Mouse (Mus musculus): ENCODE results near the gene Tcam1. TPM values are rescaled to one million over a fixed set of nuclear protein-coding genes. Genes with fewer than 3 reads are reported as not detected.
"Not testable (repeated sequence)": the region's sequence is repeated elsewhere in the genome, so short reads cannot be mapped to it uniquely, and the experiment has no call there.

Gene Tcam1
- total RNA-seq (2021) = not detected
- long read RNA-seq, experiment 1 = 0 reads
- long read RNA-seq, experiment 2 = 0 reads

DNA sequence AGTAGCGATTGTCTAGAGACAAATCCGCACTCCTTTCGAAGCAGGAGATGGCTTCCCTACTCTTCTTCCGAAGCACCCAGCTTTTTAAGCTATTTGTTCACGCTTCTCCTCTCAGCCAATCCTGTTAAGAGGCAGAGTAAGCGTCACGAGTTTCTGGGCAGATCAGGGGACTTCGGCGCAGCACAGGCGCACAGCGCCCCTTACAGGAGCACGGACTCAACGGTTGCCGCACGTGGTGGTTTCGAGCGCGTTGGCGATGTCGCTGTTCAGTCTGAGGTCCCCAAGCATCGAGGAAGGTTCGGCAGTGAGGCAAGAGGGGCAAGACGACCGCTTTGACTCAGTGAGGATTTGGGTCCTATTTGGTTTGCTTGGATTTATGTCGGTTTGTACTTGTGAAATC is at the start of gene Tcam1:
Tcam1 (plus strand) TSS at position 219 of the 400 bp plus-strand sequence.
- intact Hi-C loops (cut with DNase I) = no loop called here
- peak; percentile 89 to 94 for DNase-seq (ENCODE audit: extremely low spot score in 1 of 2, low spot score in 2 of 2)
- peak; percentile 79 for TF ChIP-seq CTCF (IDR thresholded peaks at IDR 0.05)
- H3K4me3 ChIP-seq = no peak within 1 kb of the TSS
- no peak within 1 kb of the TSS for H3K27ac ChIP-seq

DNA sequence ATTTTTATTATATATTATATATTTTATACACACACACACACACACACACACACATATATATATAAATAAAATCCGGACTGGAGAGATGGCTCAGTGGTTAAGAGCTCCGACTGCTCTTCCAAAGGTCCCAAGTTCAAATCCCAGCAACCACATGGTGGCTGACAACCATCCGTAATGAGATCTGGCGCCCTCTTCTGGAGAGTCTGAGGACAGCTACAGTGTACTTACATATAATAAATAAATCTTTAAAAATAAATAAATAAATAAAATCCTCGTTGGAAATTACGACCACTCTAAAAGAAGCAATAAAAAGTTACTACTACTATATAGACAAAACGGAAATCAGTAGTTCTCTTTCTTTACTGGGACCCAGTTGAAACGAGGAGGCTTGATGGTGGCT is 42.5 kb upstream of the Tcam1 start:
- TF ChIP-seq CTCF (IDR thresholded peaks at IDR 0.05) = peak; percentile 41
- H3K27ac ChIP-seq; DNase-seq (ENCODE audit: extremely low spot score in 1 of 2, low spot score in 2 of 2); intact Hi-C loops (cut with DNase I); H3K4me3 ChIP-seq: not testable (repeated sequence)

DNA sequence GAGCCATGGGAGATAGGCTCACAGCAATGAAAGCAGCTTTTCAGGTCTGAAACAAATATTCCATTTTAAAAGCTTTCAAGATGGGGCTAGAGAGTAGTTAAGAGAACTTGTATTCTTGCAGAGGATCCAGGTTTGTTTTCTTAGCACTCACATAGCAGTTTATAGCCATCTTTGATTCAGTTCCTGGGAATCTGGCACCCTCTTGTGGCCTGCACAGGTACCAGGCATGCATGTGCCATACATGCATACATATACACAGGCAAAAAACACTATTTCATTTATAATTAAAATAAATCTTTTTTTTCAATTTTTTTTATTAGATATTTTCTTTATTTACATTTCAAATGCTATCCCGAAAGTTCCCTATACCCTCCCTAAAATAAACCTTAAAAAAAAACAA is 29.6 kb upstream of the Tcam1 start:
- no peak overlapping the region for H3K27ac ChIP-seq
- TF ChIP-seq CTCF (IDR thresholded peaks at IDR 0.05) = peak; percentile 46

GRCm38 (mm10) chr11:106249326-106249725 is 27.1 kb upstream of the Tcam1 start:
- Histone ChIP-seq H3K27ac (no peak overlapping the region), H3K4me3 (no peak overlapping the region)
- TF ChIP-seq CTCF (IDR thresholded peaks at IDR 0.05) = no peak
- no peak for DNase-seq (ENCODE audit: extremely low spot score in 1 of 2, low spot score in 2 of 2)
- intact Hi-C loops (cut with DNase I) = no loop called here

More for the DNA sequence above, 29.6 kb upstream of the Tcam1 start:
- H3K4me3 ChIP-seq = no peak overlapping the region
- no peak for DNase-seq (ENCODE audit: extremely low spot score in 1 of 2, low spot score in 2 of 2)
- intact Hi-C loops (cut with DNase I) = no loop called here

- H3K27ac ChIP-seq = peak overlapping the region; percentile 42; the same call in 1 of the 2 replicates
- intact Hi-C loops (cut with DNase I) = loop anchor here (5.0 kb wide), 2 partner anchors 37 to 73 kb away; partner anchors contain the start of genes Ccdc47 and Ddx42
- DNase-seq (ENCODE audit: extremely low spot score in 1 of 2, low spot score in 2 of 2) = no peak
- H3K4me3 ChIP-seq = peak overlapping the region; percentile 74
- no peak for TF ChIP-seq CTCF (IDR thresholded peaks at IDR 0.05)
Observed at GRCm38 (mm10) chr11:106254767-106255166, 21.7 kb upstream of the Tcam1 start.

DNA sequence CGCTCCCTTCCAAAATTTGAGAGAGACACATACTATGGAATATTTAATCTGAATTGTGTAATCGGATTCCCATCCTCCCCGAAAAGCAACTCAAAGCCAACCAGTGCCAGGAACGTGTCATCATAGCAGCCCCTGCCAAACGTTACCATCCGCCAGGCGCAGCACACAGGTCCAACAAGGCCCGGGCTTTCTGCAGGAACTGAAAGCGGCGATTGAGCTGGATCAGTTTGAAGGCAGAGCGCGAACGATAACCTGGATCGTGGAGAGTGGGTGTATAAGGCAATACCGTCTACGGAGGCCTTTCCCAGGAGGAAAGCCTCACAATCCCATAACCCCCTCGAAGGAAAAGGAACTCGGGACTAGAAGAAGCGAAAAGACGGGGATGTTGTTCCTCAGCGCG is 21.3 kb upstream of the Tcam1 start:
- no peak for TF ChIP-seq CTCF (IDR thresholded peaks at IDR 0.05)
- Histone ChIP-seq H3K4me3 (peak overlapping the region; percentile 74), H3K27ac (peak overlapping the region; percentile 42; the same call in 1 of the 2 replicates)
- no peak for DNase-seq (ENCODE audit: extremely low spot score in 1 of 2, low spot score in 2 of 2)
- intact Hi-C loops (cut with DNase I) = loop anchor here (5.0 kb wide), 2 partner anchors 38 to 72 kb away; partner anchors contain the start of genes Ccdc47 and Ddx42

DNA sequence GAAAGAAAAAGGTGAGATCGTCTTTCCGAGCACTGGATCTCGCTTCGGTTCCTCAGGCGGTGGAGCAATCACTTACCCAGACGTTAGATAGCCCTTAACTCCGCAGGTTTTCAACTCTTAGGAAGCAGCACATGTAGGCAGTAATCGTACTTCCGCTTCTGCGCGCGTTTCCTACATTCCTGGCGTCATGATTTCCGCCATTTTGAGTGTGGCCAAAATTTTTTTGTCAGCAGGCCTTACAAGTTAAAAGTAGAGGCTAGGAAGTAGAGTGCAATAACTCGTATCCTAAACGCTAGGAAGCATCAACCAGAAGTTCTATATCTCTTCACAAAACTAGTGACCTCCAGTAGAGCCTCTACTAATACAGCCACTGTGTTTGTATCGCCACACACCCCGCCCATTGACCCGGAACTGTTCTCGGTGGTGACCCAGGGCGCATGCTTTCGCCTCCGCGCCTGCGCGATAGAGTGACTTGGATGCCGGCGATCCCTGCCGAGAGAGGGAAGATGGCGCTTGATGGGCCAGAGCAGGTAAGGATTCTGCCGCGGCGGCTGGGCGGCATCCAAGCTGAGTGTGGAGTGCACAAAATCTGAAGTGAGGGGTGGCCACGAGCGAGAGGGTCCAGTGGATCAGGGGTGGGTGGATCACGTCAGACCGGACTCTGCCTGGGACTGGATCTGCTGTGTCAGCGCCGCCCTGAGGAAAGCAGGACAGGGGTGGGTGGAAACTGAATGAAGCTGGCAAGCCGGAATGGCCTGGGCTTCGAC is 20.6 kb upstream of the Tcam1 start, which contains the start of the genes Ftsj3 and Psmc5:
Ftsj3 (minus strand) TSS at position 395 of the 767 bp plus-strand sequence.
Psmc5 (plus strand) TSS at position 470 of the 767 bp plus-strand sequence.
- no peak; the same call in 1 of the 2 replicates for TF ChIP-seq CTCF (IDR thresholded peaks at IDR 0.05)
- peak; percentile 96 to 98 for DNase-seq (ENCODE audit: extremely low spot score in 1 of 2, low spot score in 2 of 2)
- peak within 1 kb of the TSS; percentile 93 for H3K27ac ChIP-seq
- intact Hi-C loops (cut with DNase I) = loop anchor here (2.0 to 5.0 kb wide), 3 partner anchors 17 to 71 kb away; partner anchors contain the start of genes Ccdc47, Ddx42 and Smarcd2
- H3K4me3 ChIP-seq = peak within 1 kb of the TSS; percentile 74

DNA sequence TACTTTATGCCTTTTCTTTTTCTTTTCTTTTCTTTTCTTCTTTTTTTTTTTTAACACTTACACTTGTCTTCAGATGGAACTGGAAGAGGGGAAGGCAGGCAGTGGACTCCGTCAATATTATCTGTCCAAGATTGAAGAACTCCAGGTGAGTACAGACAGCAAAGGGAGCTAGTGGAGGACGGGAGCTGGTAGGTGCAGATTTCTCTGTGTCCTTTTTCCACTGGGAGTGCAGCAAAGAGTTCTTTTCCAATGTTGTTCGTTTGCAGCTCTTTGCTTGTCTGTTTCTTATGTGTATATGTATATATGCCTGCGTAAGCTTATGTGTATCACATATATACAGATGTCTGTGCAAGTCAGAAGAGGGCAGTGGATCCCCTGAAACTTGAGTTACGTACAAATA is 19.7 kb upstream of the Tcam1 start:
- Histone ChIP-seq H3K27ac (peak overlapping the region; percentile 93; the same call in 1 of the 2 replicates), H3K4me3 (peak overlapping the region; percentile 74)
- DNase-seq (ENCODE audit: extremely low spot score in 1 of 2, low spot score in 2 of 2) = no peak
- TF ChIP-seq CTCF (IDR thresholded peaks at IDR 0.05) = peak; percentile 44
- intact Hi-C loops (cut with DNase I) = loop anchor here (2.0 to 5.0 kb wide), 3 partner anchors 16 to 71 kb away; partner anchors contain the start of genes Ccdc47, Ddx42 and Smarcd2

- Histone ChIP-seq H3K27ac (no peak overlapping the region), H3K4me3 (no peak overlapping the region)
- no peak for DNase-seq (ENCODE audit: extremely low spot score in 1 of 2, low spot score in 2 of 2)
- no peak for TF ChIP-seq CTCF (IDR thresholded peaks at IDR 0.05)
- intact Hi-C loops (cut with DNase I) = no loop called here
Observed at GRCm38 (mm10) chr11:106260826-106261450, 15.5 kb upstream of the Tcam1 start.

GRCm38 (mm10) chr11:106263963-106264362 is 12.5 kb upstream of the Tcam1 start:
- Histone ChIP-seq H3K27ac (no peak overlapping the region), H3K4me3 (no peak overlapping the region)
- no peak for TF ChIP-seq CTCF (IDR thresholded peaks at IDR 0.05)
- intact Hi-C loops (cut with DNase I) = no loop called here
- DNase-seq (ENCODE audit: extremely low spot score in 1 of 2, low spot score in 2 of 2) = no peak

GRCm38 (mm10) chr11:106264988-106265387 is 11.5 kb upstream of the Tcam1 start:
- Histone ChIP-seq H3K27ac (no peak overlapping the region), H3K4me3 (no peak overlapping the region)
- TF ChIP-seq CTCF (IDR thresholded peaks at IDR 0.05) = no peak
- DNase-seq (ENCODE audit: extremely low spot score in 1 of 2, low spot score in 2 of 2) = no peak
- intact Hi-C loops (cut with DNase I) = no loop called here

GRCm38 (mm10) chr11:106265570-106265969 is 10.9 kb upstream of the Tcam1 start:
- DNase-seq (ENCODE audit: extremely low spot score in 1 of 2, low spot score in 2 of 2) = no peak
- intact Hi-C loops (cut with DNase I) = no loop called here
- no peak for TF ChIP-seq CTCF (IDR thresholded peaks at IDR 0.05)
- H3K4me3 ChIP-seq = no peak overlapping the region
- H3K27ac ChIP-seq = no peak overlapping the region

All from left cerebral cortex, adult 2 months (tissue).